Mouse (Mus musculus): Measurements from ENCODE around the gene Lipa.

The Lipa gene

GRCm38 (mm10) chr19:34468216-34468615 is 59.1 kb downstream of the Lipa start:
- DNase-seq (ENCODE audit: low read depth), result no peak

- DNase-seq (ENCODE audit: low read depth), result no peak
Observed at GRCm38 (mm10) chr19:34464453-34464852, 62.8 kb downstream of the Lipa start.

- no peak for DNase-seq (ENCODE audit: low read depth)
Observed at GRCm38 (mm10) chr19:34461451-34462019, 65.7 kb downstream of the Lipa start.

- no peak for DNase-seq (ENCODE audit: low read depth)
Observed at GRCm38 (mm10) chr19:34450784-34451370, 76.4 kb downstream of the Lipa start.

- DNase-seq (ENCODE audit: low read depth), result no peak
Observed at GRCm38 (mm10) chr19:34448851-34449250, 78.4 kb downstream of the Lipa start.

GRCm38 (mm10) chr19:34445410-34446012 is 81.8 kb downstream of the Lipa start:
- no peak for DNase-seq (ENCODE audit: low read depth)

- no peak for DNase-seq (ENCODE audit: low read depth)
Observed at GRCm38 (mm10) chr19:34444785-34445184, 82.5 kb downstream of the Lipa start.

Data from c-Kit-positive CD71-positive TER-119-negative erythroid progenitor cells, embryonic 14.5 days (primary cell).